Mouse (Mus musculus): ENCODE measurements at regions not wholly inside any gene's neighbourhood (a gene's known extent, or its start where the extent isn't known, plus 50 kb on each side); places are given as distances from the start of the nearest gene placed in this dataset.

DNA sequence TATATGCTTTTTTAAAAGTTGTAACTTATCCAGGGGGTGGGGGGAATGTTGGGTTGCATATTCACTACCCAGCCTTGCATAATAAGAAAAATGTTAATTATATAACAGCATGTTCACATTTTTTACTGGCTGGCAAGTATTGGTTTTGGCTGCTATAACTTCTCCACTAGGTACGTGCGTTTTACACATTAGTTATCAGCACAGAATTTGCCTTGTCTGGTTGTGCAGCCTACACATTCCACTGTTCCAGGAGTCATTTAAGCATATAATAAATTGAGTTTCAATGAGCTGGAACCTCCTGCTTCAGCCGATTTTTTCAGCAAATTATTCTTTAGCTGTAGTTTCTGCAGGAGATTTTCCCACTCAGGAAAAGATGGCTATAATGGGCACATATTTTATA, 1479.9 kb upstream of the Tenm2 start:
- DNase-seq, result no peak
- intact Hi-C loops (cut with DNase I), result no loop called here
- Histone ChIP-seq H3K9ac (ENCODE audit: low read depth, low read length) (no peak overlapping the region), H3K27me3 (ENCODE audit: control insufficient read depth, insufficient read depth, low read length) (no peaks in the 10 kb centered on the region), H3K4me3 (no peak overlapping the region), H3K36me3 (ENCODE audit: control insufficient read depth, insufficient read depth, low read length) (no peaks in the 10 kb centered on the region), H3K4me1 (ENCODE audit: control insufficient read depth, insufficient read depth, low read length) (no peaks in the 10 kb centered on the region), H3K27ac (no peak overlapping the region), H3K79me2 (replicated peaks; ENCODE audit: control insufficient read depth, insufficient read depth, low read length) (no peaks in the 10 kb centered on the region)
- no peak for TF ChIP-seq CTCF (IDR thresholded peaks at IDR 0.05)
- no peak for TF ChIP-seq POLR2A (IDR thresholded peaks at IDR 0.05; ENCODE audit: insufficient read depth, low read depth, low read length)
- no peak for TF ChIP-seq EP300 (IDR thresholded peaks at IDR 0.05; ENCODE audit: insufficient read depth, low read depth, low read length)
- 68% methylated on average over 3 of the region's 3 CpGs for WGBS

DNA sequence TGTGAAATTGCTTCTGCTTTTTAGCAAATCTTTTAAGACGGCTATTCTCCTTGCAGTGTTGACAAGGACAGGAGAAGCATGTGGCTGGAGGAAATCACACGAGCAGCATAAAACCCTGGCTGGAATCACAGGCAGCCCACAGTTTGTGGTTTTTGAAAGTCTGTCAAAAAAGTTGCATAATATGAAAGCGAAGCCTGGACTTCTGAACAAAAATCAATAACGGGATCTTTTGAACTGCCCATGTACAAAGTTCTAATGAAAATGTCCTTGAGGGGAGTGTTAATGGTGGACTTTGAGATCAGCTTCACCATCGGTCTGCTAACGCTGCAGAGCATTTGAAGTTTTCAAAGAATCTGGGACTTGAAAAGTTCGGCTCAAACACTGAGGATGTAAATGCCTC, 1445.5 kb upstream of the Tenm2 start:
- 57% methylated on average over 7 of the region's 7 CpGs for WGBS
- no peaks in the 10 kb centered on the region for H3K79me2 ChIP-seq (replicated peaks; ENCODE audit: control insufficient read depth, insufficient read depth, low read length)
- no peak overlapping the region for H3K4me3 ChIP-seq
- no peak overlapping the region for H3K27ac ChIP-seq
- no peak overlapping the region for H3K9ac ChIP-seq (ENCODE audit: low read depth, low read length)
- H3K27me3 ChIP-seq (ENCODE audit: control insufficient read depth, insufficient read depth, low read length), result no peaks in the 10 kb centered on the region
- intact Hi-C loops (cut with DNase I), result no loop called here
- TF ChIP-seq CTCF (IDR thresholded peaks at IDR 0.05) (no peak), EP300 (IDR thresholded peaks at IDR 0.05; ENCODE audit: insufficient read depth, low read depth, low read length) (no peak), POLR2A (IDR thresholded peaks at IDR 0.05; ENCODE audit: insufficient read depth, low read depth, low read length) (no peak)
- DNase-seq, result no peak
- H3K4me1 ChIP-seq (ENCODE audit: control insufficient read depth, insufficient read depth, low read length), result no peaks in the 10 kb centered on the region
- no peaks in the 10 kb centered on the region for H3K36me3 ChIP-seq (ENCODE audit: control insufficient read depth, insufficient read depth, low read length)

DNA sequence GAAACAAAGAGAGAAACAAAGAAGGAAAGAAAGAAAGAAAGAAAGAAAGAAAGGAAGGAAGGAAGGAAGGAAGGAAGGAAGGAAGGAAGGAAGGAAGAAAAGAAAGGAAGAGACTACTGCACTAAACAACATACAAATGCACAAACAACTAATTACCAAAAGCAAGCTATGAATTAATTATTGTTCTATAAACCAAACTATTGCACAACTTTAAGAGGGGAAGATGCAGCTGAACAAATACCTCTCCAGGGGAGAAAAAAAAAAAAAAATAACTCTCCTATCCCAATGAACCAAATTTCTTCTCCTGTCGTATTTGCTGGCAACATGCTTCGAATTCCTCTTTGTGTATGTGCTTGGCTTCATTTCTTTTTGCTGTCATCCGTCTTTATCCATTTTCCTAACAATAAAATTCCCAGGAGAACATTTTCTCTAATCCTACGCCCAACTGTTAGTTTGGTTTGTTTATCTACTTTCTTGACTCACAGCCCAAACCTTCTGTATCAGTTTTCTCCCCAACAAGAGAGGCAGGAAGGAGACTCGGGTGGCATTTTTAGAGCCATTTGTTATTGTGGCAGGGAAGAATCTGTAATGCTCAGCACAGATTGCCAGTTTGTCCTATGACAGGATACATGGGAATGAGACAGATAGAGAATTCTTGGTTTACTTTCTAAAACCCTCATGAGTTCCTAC, 1437.7 kb upstream of the Tenm2 start:
- Histone ChIP-seq H3K79me2 (replicated peaks; ENCODE audit: control insufficient read depth, insufficient read depth, low read length) (no peaks in the 10 kb centered on the region), H3K4me3 (no peak overlapping the region), H3K27ac (no peak overlapping the region), H3K4me1 (ENCODE audit: control insufficient read depth, insufficient read depth, low read length) (no peaks in the 10 kb centered on the region), H3K36me3 (ENCODE audit: control insufficient read depth, insufficient read depth, low read length) (no peaks in the 10 kb centered on the region), H3K9ac (ENCODE audit: low read depth, low read length) (no peak overlapping the region), H3K27me3 (ENCODE audit: control insufficient read depth, insufficient read depth, low read length) (no peaks in the 10 kb centered on the region)
- intact Hi-C loops (cut with DNase I), result no loop called here
- no peak for DNase-seq
- 20% methylated on average over 5 of the region's 5 CpGs for WGBS
- no peak for TF ChIP-seq CTCF (IDR thresholded peaks at IDR 0.05)
- TF ChIP-seq POLR2A (IDR thresholded peaks at IDR 0.05; ENCODE audit: insufficient read depth, low read depth, low read length), result no peak
- no peak for TF ChIP-seq EP300 (IDR thresholded peaks at IDR 0.05; ENCODE audit: insufficient read depth, low read depth, low read length)

Data from heart, adult 2 months (tissue).